Mouse (Mus musculus) gastrocnemius, adult 8-10 months (tissue): ENCODE data around the gene Vmn1r123. TPM values are rescaled to one million over a fixed set of nuclear protein-coding genes. Genes with fewer than 3 reads are reported as not detected.
"Not testable (repeated sequence)": the region's sequence is repeated elsewhere in the genome, so short reads cannot be mapped to it uniquely, and the experiment has no call there.

Experiments used
- DNase-seq, 2 experiments: peaks; one replicate each; pipeline ENCODE4 v3.0.0; 2022; ENCODE audit warnings: low spot score in 2 of 2
- total RNA-seq, 4 experiments: library from RNA; stranded (reverse); gene quantifications; 2 replicates each; pipeline ENCODE4 v1.2.4; 2022

Vmn1r123 gene
- total RNA-seq: not detected

GRCm38 (mm10) chr7:21161885-21162284 is at the start of gene Vmn1r123:
TSS of gene Vmn1r123 (plus strand) at chr7:21162185.
- DNase-seq: not testable (repeated sequence)

- DNase-seq: not testable (repeated sequence)
Measured at GRCm38 (mm10) chr7:21134028-21134427, 28.0 kb upstream of the Vmn1r123 start, which contains the start of gene Vmn1r122. TSS of gene Vmn1r122 (minus strand) at chr7:21134128.

GRCm38 (mm10) chr7:21190323-21190722 is 28.3 kb downstream of the Vmn1r123 start, which contains the start of gene Gm5157:
TSS of gene Gm5157 (minus strand) at chr7:21190423.
- DNase-seq: not testable (repeated sequence)

Other genes with a start within 250 kb of the Vmn1r123 start
- gene Vmn1r118, start 249.8 kb upstream of the Vmn1r123 start, total RNA-seq: not detected
- gene Vmn1r119, start 149.7 kb upstream of the Vmn1r123 start, total RNA-seq: not detected
- not detected for gene Vmn1r120, start 108.4 kb upstream of the Vmn1r123 start, total RNA-seq
- not detected for gene Vmn1r121, start 63.7 kb upstream of the Vmn1r123 start, total RNA-seq
- not detected for gene Vmn1r122, start 28.1 kb upstream of the Vmn1r123 start, total RNA-seq
- gene Gm5157, start 28.2 kb downstream of the Vmn1r123 start, total RNA-seq: not detected
- gene Vmn1r124, start 98.4 kb downstream of the Vmn1r123 start, total RNA-seq: not detected
- gene Vmn1r125, start 110.0 kb downstream of the Vmn1r123 start, total RNA-seq: not detected
- gene Vmn1r126, start 139.3 kb downstream of the Vmn1r123 start, total RNA-seq: not detected
- not detected for gene Vmn1r127, start 157.7 kb downstream of the Vmn1r123 start, total RNA-seq
- not detected for gene Vmn1r128, start 187.2 kb downstream of the Vmn1r123 start, total RNA-seq
- not detected for gene Vmn1r129, start 199.1 kb downstream of the Vmn1r123 start, total RNA-seq